Mouse (Mus musculus): ENCODE results near the gene Bmp3.

- TF ChIP-seq POLR2A (IDR thresholded peaks at IDR 0.05; ENCODE audit: borderline replicate concordance, low read depth, low read length) (no peak), CTCF (IDR thresholded peaks at IDR 0.05; ENCODE audit: low read depth, low read length) (no peak)
Observed at GRCm38 (mm10) chr5:98900926-98901325, 46.7 kb downstream of the Bmp3 start.

All from bone marrow macrophage, adult 2 months (primary cell).